ENCODE assay signal across 8 mouse cellular contexts in the genomic region with DNA sequence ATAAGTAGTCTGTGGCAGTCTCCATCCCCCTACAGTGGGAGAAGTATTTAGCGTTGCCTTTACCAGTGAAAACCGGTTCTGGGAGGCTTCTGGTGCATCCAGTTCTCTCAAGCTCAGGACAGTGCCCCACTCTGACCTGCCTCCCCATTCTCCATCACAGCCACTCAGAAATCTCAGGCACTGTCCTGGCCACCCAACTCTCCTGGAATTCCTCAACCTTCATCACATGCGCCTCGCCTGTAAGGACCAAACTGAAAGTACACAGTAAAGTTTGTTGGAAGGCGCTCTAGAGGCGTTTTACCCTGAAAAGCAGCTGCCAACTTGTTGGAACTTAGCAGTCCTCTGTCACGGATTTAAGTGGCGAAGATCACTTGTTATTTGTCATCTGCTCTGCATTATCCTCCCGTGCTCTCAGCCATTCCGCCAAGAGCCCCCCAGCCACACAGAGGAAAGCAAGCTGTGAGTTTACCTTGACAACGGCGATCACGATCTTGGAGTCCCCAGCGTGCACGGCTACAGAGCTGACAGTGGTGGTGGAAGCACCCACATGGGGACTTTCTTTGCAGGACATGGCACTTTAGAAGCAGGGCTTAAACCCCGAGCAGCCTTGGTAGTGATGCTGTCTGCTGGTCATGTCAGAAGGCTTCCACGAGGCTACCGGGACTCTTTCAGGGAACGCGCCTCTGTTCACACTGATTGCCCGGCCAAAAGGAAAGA. TPM values are rescaled to one million over a fixed set of nuclear protein-coding genes. Genes with fewer than 3 reads are reported as not detected.
DNase-seq lines count a peak whose midpoint lies in the region; ATAC-seq lines count a peak whose summit lies in the region.

No protein-coding gene starts in this region.

- H3K9ac ChIP-seq in intestine, embryonic 15.5 days = peak overlapping the region; percentile 54
- peak overlapping the region; percentile 24 for H3K9ac ChIP-seq in liver, embryonic 16.5 days (ENCODE audit: low read depth, low read length)

- peak; percentile 76 for ATAC-seq in intestine, embryonic 15.5 days
- ATAC-seq in liver, embryonic 16.5 days (ENCODE audit: low read depth) = peak; percentile 45

- peak overlapping the region; percentile 90 for H3K4me2 ChIP-seq in intestine, embryonic 15.5 days (replicated peaks)
- H3K4me2 ChIP-seq in liver, embryonic 16.5 days (ENCODE audit: low read depth, low read length) = peak overlapping the region; percentile 79

- 0 out of 2 replicates have a peak overlapping the region, but pooled peaks have one; percentile 14 for H3K27ac ChIP-seq in intestine, embryonic 15.5 days
- H3K27ac ChIP-seq in liver, embryonic 16.5 days (ENCODE audit: low read length) = no peak overlapping the region

- DNase-seq in R1 (ENCODE audit: low read depth, low spot score) = peak; percentile 46
- peak; percentile 68 for DNase-seq in embryo, embryonic 10.5 days (ENCODE audit: low spot score)
- DNase-seq in heart, adult 11 months = peak; percentile 98
- peak; percentile 70 for DNase-seq in neural tube, embryonic 10.5 days (ENCODE audit: extremely low spot score, low spot score)
- peak; percentile 9 for DNase-seq in urinary bladder, postnatal 14 days (ENCODE audit: low spot score)
- DNase-seq in left cerebral cortex, adult 8-10 months (ENCODE audit: low spot score in 2 of 2) = no peak

- H3K36me3 ChIP-seq in intestine, embryonic 15.5 days = no peaks in the 10 kb centered on the region
- no peaks in the 10 kb centered on the region for H3K36me3 ChIP-seq in liver, embryonic 16.5 days (ENCODE audit: control insufficient read depth, insufficient read depth)

- peak overlapping the region; percentile 48 for H3K4me3 ChIP-seq in intestine, embryonic 15.5 days (replicated peaks)
- H3K4me3 ChIP-seq in liver, embryonic 16.5 days (ENCODE audit: low read depth, low read length) = peak overlapping the region; percentile 62

- 3% methylated on average over 21 of the region's 21 CpGs for WGBS in intestine, embryonic 15.5 days
- 3% methylated on average over 21 of the region's 21 CpGs for WGBS in liver, embryonic 16.5 days (ENCODE audit: insufficient replicate concordance)

- H3K9me3 ChIP-seq in intestine, embryonic 15.5 days = no peaks in the 10 kb centered on the region
- H3K9me3 ChIP-seq in liver, embryonic 16.5 days (replicated peaks; ENCODE audit: control insufficient read depth, low read length) = no peaks in the 10 kb centered on the region

- no peaks in the 10 kb centered on the region for H3K27me3 ChIP-seq in intestine, embryonic 15.5 days (replicated peaks)
- no peaks in the 10 kb centered on the region for H3K27me3 ChIP-seq in liver, embryonic 16.5 days (ENCODE audit: control insufficient read depth, insufficient read depth, low read depth, low read length)

- H3K4me1 ChIP-seq in intestine, embryonic 15.5 days (replicated peaks) = peaks cover 12% of the 10 kb centered on the region
- peaks cover 9% of the 10 kb centered on the region for H3K4me1 ChIP-seq in liver, embryonic 16.5 days (ENCODE audit: control insufficient read depth, low read depth, low read length)

RNA-seq across cellular contexts. Expression of a gene that starts 0.4 kb away (rescaled TPM):
- polyA plus RNA-seq in intestine, embryonic 15.5 days (2015; fragmentation: Nextera tagmentation; extraction: Ambion mirVana) = 5.6 and 7.1 TPM in 2 replicates
- polyA plus RNA-seq in liver, embryonic 16.5 days (2015; fragmentation: Nextera tagmentation; extraction: Ambion mirVana) = 1.6 and 1.9 TPM in 2 replicates
- 10 to 100 TPM; 19.5 to 27.3 (median 21.1) TPM for total RNA-seq in left cerebral cortex, adult 8-10 months (2022)

Comparison
In these comparisons a context has a peak if more than half of its experiments do, and no peak if none do; other contexts are left out.
1. DNase-seq: peak in R1 (single experiment), embryo, embryonic 10.5 days (single experiment), heart, adult 11 months (single experiment), neural tube, embryonic 10.5 days (single experiment) and urinary bladder, postnatal 14 days (single experiment); none in left cerebral cortex, adult 8-10 months (0 of 2).